In the genomic region with DNA sequence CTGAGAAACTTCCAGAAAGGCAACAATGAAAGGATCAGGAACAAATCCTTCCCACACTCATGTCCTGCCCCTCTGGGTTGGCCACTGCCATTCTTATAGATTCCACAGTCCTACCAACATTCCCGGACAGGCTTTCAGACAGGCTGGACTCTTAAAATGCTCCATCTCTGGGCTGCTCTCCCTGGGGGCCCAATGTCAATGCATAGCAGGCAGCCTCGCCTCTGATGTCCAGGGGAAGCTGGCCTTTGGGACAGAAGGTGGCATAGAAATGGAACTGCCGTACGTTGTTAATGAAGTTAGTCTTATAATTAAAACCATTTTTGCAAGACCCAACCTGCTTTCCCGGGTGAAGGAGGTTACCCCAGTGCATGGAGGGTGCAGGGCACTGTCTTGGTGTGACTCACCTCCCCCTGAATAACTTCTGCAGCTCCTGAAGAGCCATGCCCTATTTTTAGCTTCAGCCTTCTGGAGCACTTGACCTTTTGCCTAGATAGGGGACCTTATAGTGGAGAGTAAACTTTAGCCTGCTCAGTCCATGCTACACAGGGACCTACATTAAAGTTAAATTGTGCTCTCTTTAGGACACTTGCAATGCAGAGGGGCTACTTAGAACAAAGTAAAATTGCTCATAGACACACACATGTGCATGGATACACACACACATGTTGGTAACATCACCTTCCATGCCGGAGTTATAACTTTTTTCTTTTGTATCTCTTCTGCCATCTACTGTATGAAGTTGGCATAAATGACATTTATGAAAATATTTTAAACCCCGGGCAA, we compare ENCODE assay signal across 1 mouse cellular context.
TF ChIP-seq lines count a peak whose summit lies in the region.

No protein-coding gene starts in this region.

TF ChIP-seq in MEL, 35 proteins besides CTCF, POLR2A, EP300 and RAD21 (continued from another document):
- no peak for TF ChIP-seq ZKSCAN1 (IDR thresholded peaks at IDR 0.05; ENCODE audit: low read depth, low read length)
